Mouse (Mus musculus) urinary bladder, adult 18-20 months (tissue): ENCODE results near the gene Ifi27l2b.
"Not testable (repeated sequence)": the region's sequence is repeated elsewhere in the genome, so short reads cannot be mapped to it uniquely, and the experiment has no call there.

Source experiments
- DNase-seq, 2 experiments: peaks; one replicate each; pipeline ENCODE4 v3.0.0; 2022; ENCODE audit warnings: low spot score in 2 of 2, mixed read lengths in 2 of 2

Ifi27l2b gene

GRCm38 (mm10) chr12:103457140-103457539, at the start of gene Ifi27l2b:
TSS of gene Ifi27l2b (minus strand) at chr12:103457223.
- DNase-seq, result no peak

GRCm38 (mm10) chr12:103504402-103504801, 47.4 kb upstream of the Ifi27l2b start:
- DNase-seq, result peak; percentile 37 to 47

- DNase-seq, result no peak
Measured at GRCm38 (mm10) chr12:103503300-103503699, 46.3 kb upstream of the Ifi27l2b start.

- DNase-seq, result no peak
Measured at GRCm38 (mm10) chr12:103499261-103499660, 42.2 kb upstream of the Ifi27l2b start.

GRCm38 (mm10) chr12:103498768-103499167, 41.7 kb upstream of the Ifi27l2b start:
- no peak for DNase-seq

- peak in 1 of 2 experiments; percentile 43 for DNase-seq
Measured at GRCm38 (mm10) chr12:103494486-103494885, 37.5 kb upstream of the Ifi27l2b start.

- peak; percentile 31 to 59 for DNase-seq
Measured at GRCm38 (mm10) chr12:103492767-103493166, 35.7 kb upstream of the Ifi27l2b start.

- no peak for DNase-seq
Measured at GRCm38 (mm10) chr12:103491091-103491730, 34.2 kb upstream of the Ifi27l2b start.

GRCm38 (mm10) chr12:103487750-103488149, 30.7 kb upstream of the Ifi27l2b start:
- DNase-seq, result no peak

- no peak for DNase-seq
Measured at GRCm38 (mm10) chr12:103487276-103487675, 30.3 kb upstream of the Ifi27l2b start.

DNA sequence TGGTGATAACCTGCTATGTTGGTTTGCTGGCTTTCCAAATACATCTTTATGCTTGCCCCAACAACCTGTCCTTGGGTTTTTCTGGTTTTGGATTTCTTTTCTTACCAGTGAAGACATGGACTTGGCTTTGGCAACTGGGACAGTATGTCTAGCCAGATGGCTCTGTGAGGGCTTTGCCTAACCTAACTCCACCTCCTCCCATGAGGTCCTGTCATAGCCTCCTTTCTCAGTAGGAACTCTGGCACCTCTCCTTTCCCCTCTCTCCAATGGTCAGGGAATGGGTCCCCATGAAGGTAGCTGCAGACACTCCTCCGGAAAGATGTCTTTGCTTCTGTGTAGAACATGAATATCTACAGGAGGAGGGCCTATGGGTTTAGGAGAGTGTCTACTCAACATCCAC, 29.7 kb upstream of the Ifi27l2b start:
- no peak for DNase-seq

GRCm38 (mm10) chr12:103484200-103484972, 27.4 kb upstream of the Ifi27l2b start:
- not testable (repeated sequence) for DNase-seq

GRCm38 (mm10) chr12:103482781-103483180, 25.8 kb upstream of the Ifi27l2b start:
- no peak for DNase-seq

GRCm38 (mm10) chr12:103481671-103482070, 24.6 kb upstream of the Ifi27l2b start:
- no peak for DNase-seq

GRCm38 (mm10) chr12:103477461-103478015, 20.5 kb upstream of the Ifi27l2b start:
- DNase-seq, result no peak

DNA sequence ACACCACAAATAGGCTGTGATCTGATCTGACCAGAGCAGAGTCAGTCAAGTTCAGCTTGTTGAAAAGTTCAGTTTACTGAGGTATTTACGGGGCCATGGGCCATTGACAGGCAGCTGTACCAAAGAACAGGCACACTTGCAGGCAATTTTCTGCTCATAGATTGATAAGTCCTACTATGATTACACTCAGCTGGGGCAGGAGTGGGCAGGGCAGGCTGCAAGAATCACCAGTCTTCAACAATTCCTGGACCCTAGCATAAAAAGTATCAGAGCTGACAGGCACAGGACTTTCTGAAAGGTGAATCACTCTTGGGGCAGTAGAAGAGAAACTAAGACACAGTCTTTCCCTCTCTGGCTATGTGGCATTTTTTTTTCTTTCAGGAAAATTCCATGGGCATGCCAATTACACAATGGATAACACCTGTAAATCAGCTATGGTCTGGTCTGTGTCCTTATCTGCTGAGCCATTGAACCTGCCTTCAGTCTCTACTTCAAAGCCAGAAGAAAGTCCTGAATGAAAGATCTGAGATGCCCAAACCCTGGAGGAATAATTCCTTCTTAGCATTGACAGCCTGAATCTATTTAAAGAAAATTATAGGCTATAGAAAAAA, 19.9 kb upstream of the Ifi27l2b start:
- no peak for DNase-seq

GRCm38 (mm10) chr12:103474481-103474880, 17.5 kb upstream of the Ifi27l2b start:
- DNase-seq, result no peak

DNA sequence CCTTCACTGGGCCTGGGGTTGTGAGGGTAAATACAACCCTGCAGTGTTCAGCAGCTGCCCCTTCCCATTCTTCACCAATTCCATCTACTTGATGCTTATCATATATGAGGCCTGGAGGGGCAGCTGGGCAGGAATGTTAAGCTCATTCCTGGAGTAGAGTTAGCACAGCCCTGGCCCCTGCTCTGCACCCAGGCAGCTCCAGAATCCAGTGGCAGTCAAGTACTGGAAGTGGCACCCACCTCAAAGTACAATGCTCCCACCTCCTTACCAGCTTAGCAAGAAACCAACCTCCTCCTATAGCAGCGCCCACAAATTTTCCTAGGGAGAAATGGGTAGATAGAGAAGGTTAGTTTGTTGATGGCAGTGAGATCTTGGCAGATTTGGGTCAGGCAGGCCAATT, 296 bp downstream of the Ifi27l2b start:
- DNase-seq, result not testable (repeated sequence)

DNA sequence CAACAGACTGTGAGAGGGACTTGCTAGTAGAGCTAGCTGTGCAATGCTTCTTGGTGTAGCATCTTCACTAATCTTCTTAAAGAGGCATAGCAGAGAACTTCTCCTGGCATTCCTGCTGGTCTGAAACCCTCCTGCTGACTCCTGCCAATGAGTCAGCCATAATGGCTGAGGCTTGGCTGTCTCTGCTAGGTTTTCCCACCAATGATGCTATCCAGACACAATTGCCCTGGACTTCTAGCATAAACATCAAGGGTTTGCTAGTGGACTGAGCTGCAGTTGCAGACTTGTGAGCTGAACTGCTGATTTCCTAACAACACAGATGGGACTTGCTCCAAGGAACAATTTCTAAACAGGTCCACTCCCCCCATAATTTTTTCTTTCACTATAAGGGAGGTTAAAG, 3.7 kb downstream of the Ifi27l2b start:
- no peak for DNase-seq

DNA sequence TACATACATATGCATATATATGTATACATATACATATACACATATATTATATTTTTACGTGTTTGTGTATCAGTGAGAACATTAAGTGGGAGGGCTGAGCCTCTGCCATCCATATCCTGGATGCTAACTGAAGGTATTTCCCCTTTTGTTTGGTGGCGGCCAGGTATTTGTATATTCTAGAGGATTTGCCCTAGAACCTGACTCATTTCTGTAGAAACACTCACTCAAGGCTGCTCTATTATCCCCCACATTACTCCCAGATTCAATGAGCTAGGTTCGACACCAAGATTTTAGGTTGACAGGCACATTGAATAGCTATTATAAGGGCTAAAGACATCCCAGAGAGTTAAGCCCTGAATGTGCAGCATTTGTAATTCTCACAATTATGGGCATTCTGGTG, 12.0 kb downstream of the Ifi27l2b start:
- no peak for DNase-seq

DNA sequence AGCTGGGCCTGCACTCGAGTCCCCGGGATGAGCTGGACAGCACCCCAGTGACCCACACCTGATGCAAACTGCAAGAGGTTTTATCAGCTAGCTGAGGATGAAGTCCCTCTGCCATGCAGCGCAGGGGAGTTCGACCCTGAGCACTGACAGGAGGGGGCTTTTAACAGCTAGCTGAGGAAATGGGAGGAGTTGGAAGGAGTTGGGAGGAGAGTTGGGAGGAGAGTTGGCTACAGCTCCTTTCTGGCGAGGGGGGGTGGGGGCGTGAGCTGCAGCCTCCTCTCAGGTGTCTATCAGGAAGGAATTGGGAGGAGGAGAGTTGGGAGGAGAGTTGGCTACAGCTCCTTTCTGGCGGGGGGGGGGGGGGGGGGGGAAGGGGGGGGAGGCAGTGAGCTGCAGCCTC, 12.8 kb downstream of the Ifi27l2b start:
- DNase-seq, result not testable (repeated sequence)

- DNase-seq, result no peak
Measured at GRCm38 (mm10) chr12:103443524-103443923, 13.5 kb downstream of the Ifi27l2b start, which contains the start of gene Ifi27l2a. TSS of gene Ifi27l2a (minus strand) at chr12:103443680.
